Mouse (Mus musculus): ENCODE measurements around the gene Fam83e.

Fam83e gene

DNA sequence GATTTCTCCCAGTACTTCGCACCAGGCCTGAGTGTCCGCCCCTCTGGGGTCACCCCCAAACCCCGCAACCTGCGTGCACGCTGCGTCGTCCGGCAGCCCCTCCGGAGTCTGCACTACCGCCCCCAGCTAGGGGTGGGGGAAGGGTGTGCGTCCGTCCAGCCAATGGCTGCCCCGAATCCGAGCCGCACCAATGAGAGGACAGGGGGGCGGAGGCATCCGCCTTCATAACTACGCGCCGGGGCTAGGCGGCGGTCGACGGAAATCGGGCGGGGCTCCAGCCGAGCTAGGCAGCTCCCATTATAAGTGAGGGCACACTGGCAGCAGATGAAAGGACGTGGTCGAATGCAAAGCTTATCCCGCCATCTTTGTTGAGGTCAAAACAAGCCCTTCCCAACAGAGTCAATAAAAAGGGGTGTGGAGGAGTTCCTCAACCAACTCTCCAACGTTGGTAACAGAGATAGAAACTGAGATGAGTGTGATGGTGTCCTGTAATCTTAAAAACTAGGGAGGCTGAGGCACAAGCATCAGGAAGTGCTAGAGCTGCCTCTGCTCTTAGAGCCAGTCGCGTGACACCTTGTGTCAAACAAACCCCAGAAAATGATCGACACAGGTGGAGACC is 5.8 kb upstream of the Fam83e start, which contains the start of gene Rpl18:
Rpl18 (plus strand) TSS at position 368 of the 619 bp plus-strand sequence.
- peak; percentile 98 to 99 for DNase-seq (ENCODE audit: low spot score in 2 of 2)

- DNase-seq (ENCODE audit: low spot score in 2 of 2) = no peak
These were observed 5.1 kb upstream of the Fam83e start for GRCm38 (mm10) chr7:45715741-45716459.

- DNase-seq (ENCODE audit: low spot score in 2 of 2) = no peak
These were observed 4.6 kb upstream of the Fam83e start for GRCm38 (mm10) chr7:45716460-45716857.

GRCm38 (mm10) chr7:45716952-45717917 is 3.8 kb upstream of the Fam83e start:
- DNase-seq (ENCODE audit: low spot score in 2 of 2) = no peak

DNA sequence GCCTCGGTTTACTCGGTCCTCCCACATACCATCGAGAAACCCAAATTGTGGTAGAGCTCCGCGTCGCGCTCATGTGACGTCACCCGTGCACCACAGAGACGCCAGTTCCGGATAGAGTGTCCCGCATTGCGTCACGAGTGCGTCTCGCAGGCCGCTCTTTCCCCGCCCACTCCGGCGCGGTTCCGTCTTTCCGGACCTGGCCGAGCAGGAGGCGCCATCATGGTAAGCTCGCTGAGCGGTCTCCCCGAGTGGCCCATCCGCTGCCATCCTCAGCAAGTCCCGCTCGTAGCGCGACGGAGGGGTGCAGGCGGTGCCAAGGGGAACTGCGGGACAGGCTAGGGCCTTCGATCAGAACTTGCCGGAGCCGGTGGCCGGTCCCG is 3.1 kb upstream of the Fam83e start, which contains the start of gene Sphk2:
Sphk2 (minus strand) TSS at position 85 of the 380 bp plus-strand sequence.
- peak; percentile 99 to 100 for DNase-seq (ENCODE audit: low spot score in 2 of 2)

- no peak for DNase-seq (ENCODE audit: low spot score in 2 of 2)
These were observed 2.7 kb upstream of the Fam83e start for GRCm38 (mm10) chr7:45718331-45718730.

- no peak for DNase-seq (ENCODE audit: low spot score in 2 of 2)
These were observed 1.8 kb upstream of the Fam83e start for GRCm38 (mm10) chr7:45719180-45719579.

- DNase-seq (ENCODE audit: low spot score in 2 of 2) = no peak
These were observed 1.1 kb upstream of the Fam83e start for GRCm38 (mm10) chr7:45719738-45720412.

GRCm38 (mm10) chr7:45721234-45721571 is 191 bp downstream of the Fam83e start:
- DNase-seq (ENCODE audit: low spot score in 2 of 2) = no peak

- no peak for DNase-seq (ENCODE audit: low spot score in 2 of 2)
These were observed 783 bp downstream of the Fam83e start for GRCm38 (mm10) chr7:45721642-45722347.

DNA sequence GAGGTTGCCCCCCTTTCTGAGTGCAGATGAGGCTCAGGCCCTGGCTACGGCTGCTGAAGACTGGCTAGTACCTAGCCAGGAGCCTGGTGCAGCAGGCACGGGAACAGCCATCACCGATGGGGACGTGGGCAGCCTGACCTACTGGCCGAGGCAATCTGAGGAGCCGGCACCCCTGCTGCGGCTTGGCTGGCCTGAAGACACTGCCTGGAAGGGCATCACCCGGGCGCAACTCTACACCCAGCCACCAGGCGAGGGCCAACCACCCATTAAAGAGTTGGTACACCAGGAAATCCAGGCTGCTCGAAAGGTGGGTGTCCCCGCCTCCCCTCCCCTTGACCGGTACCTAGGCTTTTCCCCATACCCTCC is 1.3 kb downstream of the Fam83e start:
- DNase-seq (ENCODE audit: low spot score in 2 of 2) = no peak

GRCm38 (mm10) chr7:45723301-45723700 is 2.3 kb downstream of the Fam83e start:
- DNase-seq (ENCODE audit: low spot score in 2 of 2) = no peak

DNA sequence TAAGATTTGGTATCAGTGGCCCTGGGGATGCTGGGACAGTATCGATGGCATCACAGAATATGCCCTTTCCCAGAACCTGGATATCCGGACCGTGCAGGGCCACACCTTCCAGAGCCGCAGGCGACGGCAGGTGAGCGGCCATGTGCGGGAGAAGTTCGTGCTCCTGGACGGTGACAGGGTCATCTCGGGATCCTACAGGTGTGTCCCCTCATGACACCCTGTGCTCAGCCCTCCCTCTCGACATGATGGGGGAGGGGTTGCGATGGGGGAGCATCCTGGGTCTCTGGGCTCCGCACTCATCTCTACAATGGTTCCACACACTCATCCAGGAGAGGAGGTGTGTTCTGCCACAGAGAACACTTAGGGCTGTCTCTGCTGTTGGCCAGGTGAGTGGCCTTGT is 2.8 kb downstream of the Fam83e start:
- DNase-seq (ENCODE audit: low spot score in 2 of 2) = no peak

- no peak for DNase-seq (ENCODE audit: low spot score in 2 of 2)
These were observed 4.1 kb downstream of the Fam83e start for GRCm38 (mm10) chr7:45725151-45725550.

GRCm38 (mm10) chr7:45725713-45726112 is 4.7 kb downstream of the Fam83e start, which contains the start of gene Spaca4:
Gene Spaca4, minus strand, starts transcription at chr7:45725813.
- no peak for DNase-seq (ENCODE audit: low spot score in 2 of 2)

- no peak for DNase-seq (ENCODE audit: low spot score in 2 of 2)
These were observed 5.4 kb downstream of the Fam83e start for GRCm38 (mm10) chr7:45726419-45726818.

DNA sequence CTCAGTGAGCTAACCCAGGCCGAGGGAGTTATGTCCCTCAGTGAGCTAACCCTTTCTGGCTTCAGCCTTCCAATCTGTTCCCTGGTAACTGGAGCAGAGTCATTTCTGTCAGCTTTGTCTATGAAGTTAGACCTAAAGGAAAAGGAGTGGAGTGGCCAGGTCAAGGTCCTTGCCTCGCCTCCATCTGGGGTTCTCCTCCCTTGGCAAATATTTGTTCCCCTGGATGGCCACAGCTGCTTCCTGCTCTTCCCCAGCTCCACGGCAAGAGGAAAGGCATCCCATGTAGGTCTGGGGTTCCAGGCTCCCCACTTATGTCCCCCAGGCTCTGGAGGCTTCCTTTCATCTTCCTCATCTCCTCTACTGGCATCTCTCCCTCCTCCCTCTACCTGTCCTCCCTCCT is 6.6 kb downstream of the Fam83e start:
- DNase-seq (ENCODE audit: low spot score in 2 of 2) = no peak

DNA sequence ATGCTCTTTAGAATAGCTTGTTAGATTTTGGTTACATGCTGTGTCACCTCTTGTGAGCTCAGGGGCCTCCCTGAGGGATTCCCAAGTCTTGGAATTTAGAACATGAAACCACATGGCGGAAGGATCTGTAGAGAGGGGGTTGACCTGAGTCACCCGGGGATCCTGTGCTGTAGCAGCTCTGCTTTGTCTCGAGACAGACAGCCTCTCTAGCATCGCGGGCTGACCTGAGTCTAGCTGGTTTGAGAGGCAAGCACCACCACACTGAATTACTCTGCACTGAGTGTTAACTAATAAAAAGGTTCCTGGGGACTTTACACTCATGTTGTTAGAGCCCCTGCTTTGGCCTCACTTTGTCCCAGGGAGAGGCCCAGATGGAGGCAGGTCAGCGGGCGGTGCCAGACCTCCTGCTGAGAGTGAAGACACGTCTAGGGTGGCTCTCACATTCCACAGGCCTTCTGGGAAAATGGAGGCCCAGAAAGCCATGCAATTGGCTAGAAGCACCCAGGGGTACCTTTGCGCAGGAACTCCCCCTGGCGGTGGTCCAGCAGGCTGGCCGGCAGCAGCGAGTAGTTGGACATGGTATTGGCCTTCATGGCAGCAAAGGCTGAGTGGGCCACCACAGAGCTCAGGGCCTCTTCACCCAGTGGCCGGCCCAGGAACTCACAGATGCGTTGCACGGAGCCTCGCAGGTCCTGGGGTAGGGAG is 9.9 kb downstream of the Fam83e start:
- no peak for DNase-seq (ENCODE audit: low spot score in 2 of 2)

DNA sequence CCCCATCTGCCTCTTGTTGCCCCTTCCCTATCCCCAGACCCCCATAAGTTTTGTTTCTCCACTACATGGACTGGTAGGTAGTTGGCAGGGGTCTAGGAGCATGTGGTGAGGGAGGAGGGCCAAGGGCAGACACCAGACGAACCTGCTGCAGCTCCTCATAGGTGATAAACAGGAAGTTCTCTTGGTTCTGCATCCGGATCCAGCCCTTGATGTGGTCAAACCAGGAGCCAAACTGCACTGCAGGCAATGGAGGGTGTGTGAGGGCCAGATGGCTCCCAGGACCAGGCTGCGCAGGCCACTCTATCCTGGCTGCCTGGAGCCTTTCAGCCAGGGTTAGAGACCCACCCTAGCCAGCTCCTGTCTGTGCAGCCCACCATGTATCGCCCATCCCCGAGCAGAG is 12.5 kb downstream of the Fam83e start:
- no peak for DNase-seq (ENCODE audit: low spot score in 2 of 2)

DNA sequence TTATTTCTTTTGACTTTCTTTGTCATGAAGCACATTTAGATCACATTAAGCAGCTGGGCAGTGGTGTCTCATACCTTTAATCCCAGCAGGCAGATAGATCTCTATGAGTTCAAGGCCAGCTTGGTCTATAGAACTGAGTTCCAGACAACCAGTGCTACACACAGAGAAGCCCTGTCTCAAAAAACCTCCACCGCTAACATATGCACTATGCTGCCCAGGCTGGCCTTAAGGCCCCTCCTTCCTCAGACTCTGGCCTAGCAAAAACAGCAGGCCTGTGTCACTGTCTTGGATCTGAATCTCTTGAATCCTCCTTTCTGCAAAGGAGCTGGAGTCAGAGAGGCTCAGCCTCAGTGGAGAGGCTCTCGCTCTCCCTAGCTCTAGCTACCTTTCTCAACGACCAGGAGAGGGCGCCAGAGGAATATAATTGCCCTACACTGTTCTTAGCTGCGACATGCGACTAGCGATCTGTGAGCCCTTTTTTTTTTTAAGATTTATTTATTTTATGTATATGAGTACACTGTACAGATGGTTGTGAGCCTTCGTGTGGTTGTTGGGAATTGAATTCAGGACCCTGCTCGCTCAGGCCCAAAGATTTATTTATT is 18.3 kb downstream of the Fam83e start:
- peak; percentile 75 to 86 for DNase-seq (ENCODE audit: low spot score in 2 of 2)

All from frontal cortex, postnatal 36 days (tissue).